Mouse (Mus musculus): Measurements from ENCODE around the gene Zfp987. TPM values are rescaled to one million over a fixed set of nuclear protein-coding genes. Genes with fewer than 3 reads are reported as not detected.

Gene Zfp987
- polyA plus RNA-seq, 1 experiment from 2014 or later: not detected

Other genes with a start within 250 kb of the Zfp987 start
- gene Zfp986, start 228.5 kb upstream of the Zfp987 start, polyA plus RNA-seq (2016; fragmentation: Nextera tagmentation; extraction: Ambion mirVana): not detected in 2 replicates
- not detected in 2 replicates for gene Zfp600, start 59.5 kb downstream of the Zfp987 start, polyA plus RNA-seq (2016; fragmentation: Nextera tagmentation; extraction: Ambion mirVana)

Measured in midbrain, embryonic 12.5 days (tissue).